Mouse (Mus musculus) stomach, embryonic 14.5 days (tissue): Measurements from ENCODE around the gene Lclat1. TPM values are rescaled to one million over a fixed set of nuclear protein-coding genes. Genes with fewer than 3 reads are reported as not detected.

Experiments
- ATAC-seq: fragments of 200-750 bp; cut with Nextera tagmentation; 2 replicates; pipeline ENCODE4 v1.8.0; 2017; ENCODE audit warnings: low read depth, moderate TSS enrichment; ENCODE audit not compliant: insufficient number of reproducible peaks, insufficient read depth, low FRiP score
- H3K27ac ChIP-seq: fragments of 300-500 bp; sonication (generic); 2 replicates; pipeline ENCODE4 v1.5.1; 2014; ENCODE audit warnings: mild to moderate bottlenecking, low read length, moderate library complexity, mixed read lengths
- H3K27me3 ChIP-seq: fragments of 300-500 bp; sonication (generic); 2 replicates; pipeline ENCODE4 v1.6.1; 2014; ENCODE audit warnings: low read length, control low read depth, mixed read lengths; ENCODE audit not compliant: control insufficient read depth, insufficient read depth
- H3K36me3 ChIP-seq: fragments of 300-500 bp; sonication (generic); 2 replicates; pipeline ENCODE4 v1.6.1; 2014; ENCODE audit warnings: mild to moderate bottlenecking, control low read depth, low read length, moderate library complexity, mixed read lengths; ENCODE audit not compliant: control insufficient read depth, insufficient read depth
- H3K4me1 ChIP-seq: fragments of 300-500 bp; sonication (generic); 2 replicates; pipeline ENCODE4 v1.6.1; 2014; ENCODE audit warnings: low read length, control low read depth, mixed read lengths; ENCODE audit not compliant: control insufficient read depth, insufficient read depth
- H3K4me2 ChIP-seq: fragments of 300-500 bp; sonication (generic); replicated peaks from 2 replicates; pipeline ENCODE4 v1.6.1; 2014; ENCODE audit warnings: low read depth, low read length, control low read depth
- H3K4me3 ChIP-seq: fragments of 300-500 bp; sonication (generic); 2 replicates; pipeline ENCODE4 v1.5.1; 2014; ENCODE audit warnings: low read depth, low read length, control low read depth
- H3K9ac ChIP-seq: fragments of 300-500 bp; sonication (generic); replicated peaks from 2 replicates; pipeline ENCODE4 v1.6.1; 2014; ENCODE audit warnings: low read depth, mild to moderate bottlenecking, control low read depth, low read length, moderate library complexity, mixed read lengths
- H3K9me3 ChIP-seq: fragments of 300-500 bp; sonication (generic); 2 replicates; pipeline ENCODE4 v1.6.1; 2016; ENCODE audit warnings: low read depth, low read length, control low read depth; ENCODE audit not compliant: control insufficient read depth
- WGBS: fragments of 180-500 bp; shearing (Covaris S2); extraction: QIAGEN DNeasy Blood & Tissue Kit; methylation state at CpG from one replicate; pipeline ENCODE4 v1.1.7; 2014; 5-methylcytosine and 5-hydroxymethylcytosine counted together
- polyA plus RNA-seq: library from polyadenylated mRNA; unstranded; fragments of >200 nt; fragmentation: Nextera tagmentation; extraction: Ambion mirVana; gene quantifications from 2 replicates; pipeline ENCODE4 v1.2.1, GENCODE M21; 2014

The Lclat1 gene
- polyA plus RNA-seq, 1 experiment from 2014 or later, result 20.0 TPM

GRCm38 (mm10) chr17:73284301-73284700 is 176.5 kb downstream of the Lclat1 start:
- H3K36me3 ChIP-seq, result no peaks in the 10 kb centered on the region
- H3K9me3 ChIP-seq, result no peaks in the 10 kb centered on the region
- H3K9ac ChIP-seq, result no peak overlapping the region
- WGBS, result 25% methylated on average over 2 of the region's 2 CpGs
- no peak for ATAC-seq
- no peaks in the 10 kb centered on the region for H3K4me1 ChIP-seq
- no peaks in the 10 kb centered on the region for H3K27me3 ChIP-seq
- H3K4me2 ChIP-seq, result no peak overlapping the region
- no peak overlapping the region for H3K27ac ChIP-seq
- no peak overlapping the region for H3K4me3 ChIP-seq

Other genes with a start within 250 kb of the Lclat1 start
- 4.6 and 5.1 TPM in 2 replicates for gene Lbh, start 189.7 kb upstream of the Lclat1 start, polyA plus RNA-seq